Mouse (Mus musculus): ENCODE results near the gene Dclk3.

- no peak for TF ChIP-seq POLR2A (IDR thresholded peaks at IDR 0.05; ENCODE audit: control insufficient read depth, extremely low read depth, insufficient read depth, low read length, poor library complexity)
- no peak for TF ChIP-seq CTCF (IDR thresholded peaks at IDR 0.05; ENCODE audit: borderline replicate concordance, control insufficient read depth, extremely low read depth, insufficient read depth, low read length, poor library complexity)
These were observed 40.8 kb upstream of the Dclk3 start for GRCm38 (mm10) chr9:111398059-111398458.
